Mouse (Mus musculus) heart, adult 8-10 months (tissue): ENCODE measurements around the gene Hist1h2bf. TPM values are rescaled to one million over a fixed set of nuclear protein-coding genes. Genes with fewer than 3 reads are reported as not detected.

ENCODE experiments used
- DNase-seq: peaks from one replicate; pipeline ENCODE4 v3.0.0; 2022; ENCODE audit warnings: low spot score
- microRNA-seq: library from miRNA; unstranded; fragments of <30 nt; microRNA quantifications from one replicate; pipeline ENCODE4 v1.2.0, GENCODE M21; 2022
- total RNA-seq, 4 experiments: library from RNA; stranded (reverse); gene quantifications; 2 replicates each; pipeline ENCODE4 v1.2.4; 2022

Gene Hist1h2bf
- total RNA-seq, 4 experiments from 2014 or later: 5.9 to 13.7 (median 10.7) TPM

DNA sequence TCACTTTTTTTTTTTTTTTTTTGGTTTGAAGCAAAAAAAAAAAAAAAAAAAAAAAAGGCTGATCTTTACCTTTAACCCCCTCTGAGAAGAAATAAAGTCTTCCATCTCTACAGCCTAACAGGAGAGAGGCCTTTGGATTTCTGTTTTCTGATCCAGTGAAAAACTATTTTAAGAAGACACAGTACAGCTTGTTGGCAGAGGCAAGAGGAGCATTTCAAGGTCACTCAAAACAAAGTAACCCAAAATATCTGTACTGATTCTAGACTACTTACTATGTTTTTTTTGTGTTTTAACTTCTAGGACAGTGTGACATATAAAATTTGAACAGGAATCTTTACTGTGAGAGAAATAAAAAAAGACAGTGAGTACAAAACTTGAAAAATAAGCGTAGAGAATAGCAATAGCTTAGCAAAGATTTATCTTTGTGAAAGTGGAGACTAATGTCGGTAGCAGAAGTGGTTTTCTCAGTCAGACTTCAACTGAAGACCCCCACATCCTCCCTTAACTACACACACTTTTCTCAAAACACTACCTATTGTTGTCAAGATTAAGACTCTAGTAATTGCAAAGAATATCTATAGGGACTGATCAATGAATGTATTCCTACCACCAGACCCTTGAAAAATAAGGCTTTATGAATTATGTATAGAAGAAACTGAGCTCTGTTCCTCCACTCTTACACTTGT is 44.4 kb downstream of the Hist1h2bf start:
- no peak for DNase-seq

DNA sequence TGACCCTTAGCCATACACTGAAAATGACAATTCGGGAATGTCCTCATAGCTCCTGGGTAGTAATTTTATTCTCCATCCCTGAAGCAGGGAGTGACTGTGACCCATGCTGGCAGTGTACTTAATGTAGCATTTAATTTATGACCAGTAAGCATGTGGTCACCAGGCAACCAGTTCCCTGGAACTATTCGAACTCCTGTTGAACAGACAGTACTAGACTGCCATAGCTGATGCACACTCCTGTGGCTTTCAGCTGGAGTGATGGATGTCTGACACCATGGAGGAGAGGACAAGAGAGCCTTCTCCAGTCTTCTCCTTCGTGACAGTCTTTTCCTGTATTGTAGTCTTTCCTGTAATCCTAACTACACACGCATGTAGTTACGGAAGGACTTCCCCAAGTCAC is 45.0 kb downstream of the Hist1h2bf start:
- DNase-seq: no peak

DNA sequence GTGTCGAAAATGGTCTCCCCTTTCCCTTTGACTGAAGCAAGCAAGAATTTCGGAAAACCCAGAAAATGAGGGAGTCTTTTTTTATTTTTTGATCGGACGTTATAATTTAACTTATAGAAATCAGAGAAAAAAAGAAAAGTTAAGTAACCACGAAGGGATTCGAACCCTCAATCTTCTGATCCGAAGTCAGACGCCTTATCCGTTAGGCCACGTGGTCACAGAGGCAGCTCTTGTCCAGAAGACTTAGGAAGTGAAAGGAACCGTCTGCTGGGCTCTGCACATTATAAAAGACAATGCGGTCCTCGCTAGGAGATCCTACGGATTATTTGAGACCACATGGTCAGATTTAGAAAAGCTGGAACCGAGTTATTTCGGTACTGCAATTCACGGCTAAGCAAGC is 47.7 kb downstream of the Hist1h2bf start:
- peak; percentile 94 for DNase-seq

DNA sequence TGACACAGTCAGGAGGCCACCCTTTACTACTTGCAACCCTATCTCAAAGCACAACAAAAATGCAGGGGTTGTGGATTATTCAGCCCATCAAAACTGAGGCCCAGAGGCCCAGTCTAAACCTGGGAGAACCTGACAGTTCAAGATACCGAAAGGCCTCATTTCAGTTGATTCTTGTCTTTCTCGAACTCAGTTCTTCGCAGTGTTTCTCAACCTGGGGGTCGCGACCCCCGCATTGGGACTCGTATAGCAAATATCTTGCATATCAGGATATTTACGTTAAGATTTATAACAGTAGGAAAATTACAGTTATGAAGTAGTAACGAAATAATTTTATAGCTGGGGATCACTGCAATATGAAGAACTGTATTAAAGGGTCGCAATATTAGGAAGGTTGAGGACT is 48.1 kb downstream of the Hist1h2bf start:
- DNase-seq: no peak

DNA sequence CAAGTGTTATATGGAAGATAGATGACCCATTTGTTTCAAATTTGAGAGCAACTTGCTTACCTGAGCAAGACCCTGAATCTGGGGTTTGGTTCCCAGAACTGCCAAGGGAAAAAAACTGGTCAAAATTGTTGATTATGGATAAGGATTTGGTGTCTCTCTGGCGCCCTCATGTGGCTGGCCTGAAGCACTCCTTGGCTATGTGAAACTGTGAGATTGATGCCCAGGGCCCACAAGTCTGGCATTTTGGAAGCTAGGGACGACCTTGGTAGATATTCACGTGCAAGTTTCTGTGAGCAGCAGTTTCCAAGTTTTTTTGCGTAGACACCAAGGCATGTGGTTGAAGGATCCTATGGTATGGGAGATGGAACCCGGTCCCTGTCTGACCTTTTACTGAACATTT is 49.3 kb downstream of the Hist1h2bf start:
- peak; percentile 54 for DNase-seq

DNA sequence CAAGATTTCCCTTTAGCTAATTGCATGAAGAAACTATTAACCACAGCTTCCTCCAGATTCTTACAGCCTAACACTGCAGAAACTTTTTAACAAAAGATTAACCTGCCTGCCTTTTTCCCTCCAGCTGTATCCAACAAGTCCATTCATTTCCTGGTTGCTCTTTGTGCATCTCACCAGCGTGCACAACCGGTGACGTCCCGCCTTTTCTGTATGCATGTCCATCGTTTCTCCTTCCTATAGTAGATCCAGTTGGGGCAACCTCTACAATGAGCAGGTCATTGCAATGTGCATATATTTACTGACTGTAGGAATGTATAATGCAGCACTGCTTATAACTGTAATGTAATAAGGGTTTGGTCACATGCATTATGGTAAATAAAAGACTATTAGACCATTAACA is 50.0 kb downstream of the Hist1h2bf start:
- no peak for DNase-seq

Small RNA genes lying within 50 kb of the gene (microRNA-seq; reads per million reads assigned to microRNA genes)
- gene Gm44297 (not detected), gene Gm44359 (not detected), gene Gm44394 (not detected)

Other genes with a start within 250 kb of the Hist1h2bf start
- 10 to 100 TPM; 12.3 to 15.4 (median 14.7) TPM for gene Zfp322a, start 205.0 kb downstream of the Hist1h2bf start, total RNA-seq
- gene Abt1, start 150.3 kb downstream of the Hist1h2bf start, total RNA-seq: 1 to 10 TPM; 4.1 to 4.8 (median 4.7) TPM
- not detected for gene Btn1a1, start 108.3 kb downstream of the Hist1h2bf start, total RNA-seq
- not detected for gene Btn2a2, start 85.3 kb downstream of the Hist1h2bf start, total RNA-seq
- gene Hist1h4h, start 43.1 kb downstream of the Hist1h2bf start, total RNA-seq: 100 to 1,000 TPM; 231 to 254 (median 246) TPM
- 10 to 100 TPM in 1 of 4 experiments, 1 to 10 TPM in 3; 2.4 to 17.9 (median 5.5) TPM for gene Hist1h2af, start 40.3 kb downstream of the Hist1h2bf start, total RNA-seq
- 1 to 10 TPM; 3.4 to 5.0 (median 3.8) TPM for gene Hist1h3g, start 38.8 kb downstream of the Hist1h2bf start, total RNA-seq
- gene Hist1h2bh, start 30.8 kb downstream of the Hist1h2bf start, total RNA-seq: 1 to 10 TPM in 2 of 4 experiments, under 1 TPM in 2; 0.91 to 1.3 (median 1.1) TPM
- gene Hist1h3f, start 30.1 kb downstream of the Hist1h2bf start, total RNA-seq: 1 to 10 TPM; 4.6 to 6.3 (median 5.7) TPM
- gene Hist1h4f, start 22.5 kb downstream of the Hist1h2bf start, total RNA-seq: 10 to 100 TPM; 18.8 to 31.0 (median 26.5) TPM
- 1 to 10 TPM; 1.2 to 1.5 (median 1.4) TPM for gene Hist1h1d, start 20.9 kb downstream of the Hist1h2bf start, total RNA-seq
- 10 to 100 TPM; 13.1 to 17.7 (median 13.5) TPM for gene Hist1h3e, start 11.8 kb downstream of the Hist1h2bf start, total RNA-seq
- 1 to 10 TPM in 3 of 4 experiments, not detected in 1; 1.4 to 4.9 (median 1.6) TPM for gene Hist1h2ae, start 3.0 kb downstream of the Hist1h2bf start, total RNA-seq
- gene Hist1h2bg, start 2.8 kb downstream of the Hist1h2bf start, total RNA-seq: 10 to 100 TPM; 18.1 to 34.4 (median 24.0) TPM
- 1 to 10 TPM; 1.8 to 4.3 (median 2.7) TPM for gene Hist1h2ad, start 185 bp upstream of the Hist1h2bf start, total RNA-seq
- 1 to 10 TPM; 1.1 to 4.0 (median 2.0) TPM for gene Hist1h3d, start 1.6 kb upstream of the Hist1h2bf start, total RNA-seq
- gene Hist1h4d, start 7.4 kb upstream of the Hist1h2bf start, total RNA-seq: 10 to 100 TPM; 42.4 to 50.0 (median 46.1) TPM
- gene Hist1h2be, start 46.9 kb upstream of the Hist1h2bf start, total RNA-seq: 10 to 100 TPM; 11.6 to 13.8 (median 12.6) TPM
- 10 to 100 TPM; 27.4 to 44.8 (median 35.5) TPM for gene Hist1h1e, start 48.4 kb upstream of the Hist1h2bf start, total RNA-seq
- gene Hist1h2ac, start 109.8 kb upstream of the Hist1h2bf start, total RNA-seq: 1 to 10 TPM; 1.1 to 1.6 (median 1.3) TPM
- gene Hist1h2bc, start 110.0 kb upstream of the Hist1h2bf start, total RNA-seq: 10 to 100 TPM; 74.6 to 82.2 (median 76.6) TPM
- under 1 TPM in 1 of 4 experiments, not detected in 3; 0.30 TPM for gene Hist1h1t, start 121.6 kb upstream of the Hist1h2bf start, total RNA-seq
- 10 to 100 TPM; 37.9 to 55.9 (median 45.3) TPM for gene Hist1h4c, start 124.3 kb upstream of the Hist1h2bf start, total RNA-seq
- gene Hfe, start 136.7 kb upstream of the Hist1h2bf start, total RNA-seq: 10 to 100 TPM; 58.1 to 66.0 (median 61.5) TPM
- gene Hist1h1c, start 164.6 kb upstream of the Hist1h2bf start, total RNA-seq: 100 to 1,000 TPM; 145 to 209 (median 187) TPM
- 1 to 10 TPM in 2 of 4 experiments, under 1 TPM in 1, not detected in 1; 0.82 to 5.6 (median 2.3) TPM for gene Hist1h3c, start 171.4 kb upstream of the Hist1h2bf start, total RNA-seq
- gene Hist1h2bb, start 172.5 kb upstream of the Hist1h2bf start, total RNA-seq: 1 to 10 TPM; 2.6 to 6.9 (median 4.0) TPM
- 1 to 10 TPM in 3 of 4 experiments, not detected in 1; 2.4 to 8.4 (median 4.0) TPM for gene Hist1h2ab, start 176.9 kb upstream of the Hist1h2bf start, total RNA-seq
- gene Hist1h3b, start 178.1 kb upstream of the Hist1h2bf start, total RNA-seq: 10 to 100 TPM in 1 of 4 experiments, 1 to 10 TPM in 3; 2.4 to 16.9 (median 4.5) TPM
- 1 to 10 TPM; 5.4 to 9.6 (median 6.8) TPM for gene Hist1h4b, start 182.8 kb upstream of the Hist1h2bf start, total RNA-seq
- 10 to 100 TPM in 1 of 4 experiments, 1 to 10 TPM in 3; 4.1 to 10.2 (median 5.4) TPM for gene Hist1h4a, start 187.0 kb upstream of the Hist1h2bf start, total RNA-seq
- gene Hist1h3a, start 188.2 kb upstream of the Hist1h2bf start, total RNA-seq: 1 to 10 TPM; 1.8 to 10.0 (median 6.6) TPM
- gene Hist1h1a, start 189.5 kb upstream of the Hist1h2bf start, total RNA-seq: 1 to 10 TPM; 3.3 to 5.0 (median 4.0) TPM
- gene Trim38, start 195.7 kb upstream of the Hist1h2bf start, total RNA-seq: not detected
- not detected for gene Slc17a2, start 232.8 kb upstream of the Hist1h2bf start, total RNA-seq